Mouse (Mus musculus): ENCODE results near the gene Slc16a6. TPM values are rescaled to one million over a fixed set of nuclear protein-coding genes. Genes with fewer than 3 reads are reported as not detected.

The Slc16a6 gene
- polyA plus RNA-seq, 1 experiment, result 2.9 TPM

DNA sequence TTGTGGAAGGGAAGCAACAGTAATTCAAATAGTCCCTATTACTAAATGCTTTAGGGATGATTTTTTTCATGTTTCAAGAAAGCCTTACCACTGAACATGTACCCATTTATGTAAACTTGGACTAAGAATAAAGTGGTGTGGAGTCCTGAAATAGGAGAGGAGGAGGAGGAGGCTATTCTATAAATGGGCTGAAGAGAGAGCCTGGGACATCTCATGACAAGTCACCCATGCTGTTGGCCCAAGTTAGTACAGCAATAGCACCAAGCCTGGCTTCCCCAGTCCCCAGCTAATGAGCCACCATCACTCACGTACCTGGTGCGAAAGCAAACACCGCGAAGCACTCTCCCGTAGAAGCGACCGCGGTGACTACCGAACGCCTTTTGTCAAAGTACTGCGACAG, 15.2 kb downstream of the Slc16a6 start:
- WGBS, result 92% methylated on average over 11 of the region's 11 CpGs
- no peak for DNase-seq (ENCODE audit: low read depth, low spot score)

- DNase-seq (ENCODE audit: low read depth, low spot score), result no peak
- 94% methylated on average over 5 of the region's 5 CpGs for WGBS
Measured at GRCm38 (mm10) chr11:109456261-109456660, 17.1 kb downstream of the Slc16a6 start.

- 87% methylated on average over 11 of the region's 11 CpGs for WGBS
- DNase-seq (ENCODE audit: low read depth, low spot score), result no peak
Measured at GRCm38 (mm10) chr11:109451169-109451568, 22.2 kb downstream of the Slc16a6 start.

GRCm38 (mm10) chr11:109445438-109446035, 27.9 kb downstream of the Slc16a6 start:
- DNase-seq (ENCODE audit: low read depth, low spot score), result no peak
- 36% methylated on average over 13 of the region's 13 CpGs for WGBS

DNA sequence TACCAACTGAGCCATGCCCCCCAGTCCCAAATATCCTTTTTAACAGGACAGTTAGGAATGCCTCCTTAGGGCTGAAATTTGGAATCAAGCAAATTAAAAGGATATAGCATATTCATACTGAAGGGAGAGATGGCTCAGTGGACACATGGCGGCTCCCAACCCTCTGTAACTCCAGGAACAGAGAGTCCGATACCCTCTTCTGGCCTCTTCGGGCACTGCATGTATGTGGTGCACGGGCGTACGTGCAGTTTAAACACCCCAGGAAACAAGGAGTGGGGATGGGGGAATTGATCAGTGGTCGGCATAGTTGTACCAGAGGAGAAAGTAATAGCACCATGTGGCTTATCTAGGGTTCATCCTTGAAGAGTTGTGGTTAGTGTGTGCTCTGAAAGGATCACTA, 28.8 kb downstream of the Slc16a6 start:
- WGBS, result 57% methylated on average over 7 of the region's 7 CpGs

DNA sequence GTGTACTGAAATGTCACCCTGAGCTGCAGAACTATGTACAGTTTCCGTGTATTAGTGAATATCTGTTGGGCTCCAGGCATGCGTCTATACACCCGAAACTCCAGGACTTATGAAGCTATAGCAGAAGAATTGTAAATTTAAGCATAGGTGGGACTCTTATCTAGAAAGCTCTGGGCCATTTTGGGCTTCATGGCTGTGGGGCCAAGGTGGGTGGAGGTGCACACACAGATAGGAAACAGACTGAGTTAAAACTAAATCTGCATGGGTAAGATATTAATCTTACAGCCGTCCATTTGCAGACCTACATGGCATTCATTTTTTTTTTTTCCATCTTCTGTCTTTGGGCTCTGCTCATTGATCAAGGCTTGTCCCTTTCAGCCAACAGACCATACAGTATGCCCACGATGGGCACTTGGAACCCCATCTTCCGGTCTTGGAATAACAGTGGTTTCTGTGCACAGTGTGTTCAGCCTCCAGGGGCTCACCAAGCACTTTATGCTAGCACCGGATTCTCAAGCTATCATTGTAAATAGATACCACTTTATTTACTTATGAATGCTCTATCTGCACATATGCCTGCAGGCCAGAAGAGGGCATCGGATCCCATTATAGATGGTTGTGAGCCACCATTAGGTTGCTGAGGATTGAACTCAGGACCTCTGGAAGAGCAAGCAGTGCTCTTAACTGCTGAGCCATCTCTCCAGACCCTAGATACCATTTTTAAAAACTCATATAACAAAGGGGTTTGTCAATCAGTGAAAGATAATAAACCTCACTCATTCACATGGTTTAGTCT, 29.7 kb downstream of the Slc16a6 start:
- 91% methylated on average over 8 of the region's 8 CpGs for WGBS
- DNase-seq (ENCODE audit: low read depth, low spot score), result no peak

More for the DNA sequence above, 28.8 kb downstream of the Slc16a6 start:
- DNase-seq (ENCODE audit: low read depth, low spot score), result no peak

DNA sequence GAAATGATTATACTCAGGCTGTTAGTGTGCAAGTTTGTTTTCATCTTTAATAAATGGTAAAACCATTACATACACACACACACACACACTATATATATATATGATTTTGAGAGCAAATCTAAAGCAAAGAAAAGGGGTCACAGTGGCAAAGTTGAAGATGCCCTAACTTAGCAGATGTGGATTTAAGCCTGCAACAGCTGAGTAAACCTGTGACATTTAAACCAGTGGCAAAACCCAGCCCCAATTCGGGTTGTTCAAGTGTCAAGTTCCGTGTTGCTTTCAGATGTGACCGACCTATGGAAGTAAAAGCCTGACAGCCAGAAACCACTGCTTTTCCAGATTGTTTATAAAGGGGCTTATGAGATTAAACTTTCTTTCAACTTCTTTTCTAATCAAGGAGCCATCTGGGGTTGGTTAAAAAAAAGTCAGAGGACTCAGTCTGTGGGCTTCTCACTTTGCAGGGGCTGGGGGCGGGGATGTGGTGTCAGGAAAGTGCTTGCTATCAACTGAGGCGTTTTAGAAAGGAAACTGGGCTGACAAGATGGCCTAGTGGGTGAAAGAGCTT, 31.1 kb downstream of the Slc16a6 start:
- WGBS, result 70% methylated on average over 5 of the region's 5 CpGs
- DNase-seq (ENCODE audit: low read depth, low spot score), result no peak

DNA sequence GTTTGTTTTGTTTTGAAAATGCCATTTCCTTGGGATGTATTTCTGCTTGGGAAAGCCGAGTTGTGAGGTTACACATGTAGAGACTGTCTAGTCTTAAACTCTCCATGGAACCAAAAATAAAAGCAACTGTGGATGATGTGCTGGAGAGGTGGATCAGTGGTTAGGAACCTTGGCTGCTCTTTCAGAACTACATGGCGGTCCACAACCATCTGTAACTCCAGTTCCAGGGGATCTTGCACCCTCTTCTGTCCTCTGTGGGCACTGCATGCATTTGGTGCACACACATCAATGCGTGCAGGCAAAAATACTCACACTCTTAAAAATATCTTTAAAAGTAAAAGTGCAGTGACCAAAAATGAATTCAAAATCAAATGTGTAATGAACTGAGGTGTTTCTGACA, 32.3 kb downstream of the Slc16a6 start:
- WGBS, result 62% methylated on average over 3 of the region's 3 CpGs
- DNase-seq (ENCODE audit: low read depth, low spot score), result no peak

DNA sequence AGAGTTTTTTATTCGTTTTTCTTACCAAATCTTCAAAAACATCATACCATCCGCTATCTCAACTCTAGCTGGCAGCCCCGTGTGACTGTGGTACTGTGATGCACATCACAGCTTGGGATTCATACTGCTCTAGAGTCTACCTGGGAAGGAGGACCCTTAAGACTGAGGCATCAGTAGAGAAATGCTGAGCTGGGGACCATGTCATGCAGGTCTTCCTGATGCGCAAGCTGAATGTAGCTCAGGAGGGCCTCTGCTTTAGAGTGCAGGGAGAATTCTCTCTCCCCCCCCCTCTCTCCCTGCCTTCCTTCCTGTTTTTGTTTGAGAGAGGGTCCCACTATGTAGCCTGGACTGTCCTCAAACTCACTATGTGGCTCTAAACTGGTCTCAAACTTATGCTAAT, 32.8 kb downstream of the Slc16a6 start:
- WGBS, result 56% methylated on average over 4 of the region's 4 CpGs
- DNase-seq (ENCODE audit: low read depth, low spot score), result no peak

DNA sequence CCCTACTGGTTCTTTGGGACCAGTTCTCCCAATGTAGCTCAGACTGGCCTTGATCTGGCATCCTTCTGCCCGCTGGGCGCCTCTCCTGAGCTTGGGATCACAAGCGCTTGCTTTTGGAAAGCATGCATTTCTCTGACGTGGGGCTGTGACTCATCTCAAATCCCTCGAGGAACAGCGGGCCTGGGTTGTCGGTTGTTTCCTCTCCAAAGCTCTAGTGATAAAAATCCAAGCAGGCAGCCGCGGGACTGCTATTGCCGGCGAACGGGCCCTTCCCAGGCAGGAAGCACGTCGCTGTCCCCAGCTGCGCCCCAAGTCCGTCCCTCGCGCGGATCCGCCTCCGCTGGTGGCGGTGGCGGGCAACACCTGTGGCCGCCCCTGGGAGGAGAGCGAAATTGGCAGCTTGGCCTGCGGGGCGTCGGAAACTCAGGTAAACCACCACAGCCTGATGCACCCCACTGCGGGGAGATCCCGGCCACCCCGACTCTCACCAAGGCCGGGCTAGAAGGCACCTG, 33.5 kb downstream of the Slc16a6 start:
- DNase-seq (ENCODE audit: low read depth, low spot score), result no peak
- under 1% methylated on average over 32 of the region's 32 CpGs for WGBS

DNA sequence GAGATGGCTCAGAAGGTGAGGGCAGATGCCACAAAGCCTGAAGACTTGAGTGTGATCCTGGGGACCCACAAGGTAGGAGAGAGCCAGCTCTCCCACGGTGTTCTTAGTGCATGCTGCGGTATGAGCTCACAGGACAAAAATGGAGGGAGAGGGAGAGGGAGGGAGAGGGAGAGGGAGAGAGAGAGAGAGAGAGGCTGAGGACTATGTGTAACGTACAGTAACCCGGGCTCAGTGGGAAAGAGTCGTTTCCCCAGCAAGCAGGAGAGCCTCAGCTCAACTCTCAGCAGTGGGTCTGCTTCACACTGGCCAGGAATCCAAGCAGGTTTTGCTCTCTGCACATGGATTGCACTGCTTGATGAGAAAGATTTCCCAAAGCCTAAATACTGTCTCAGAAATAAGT, 34.2 kb downstream of the Slc16a6 start:
- DNase-seq (ENCODE audit: low read depth, low spot score), result no peak
- 21% methylated on average over 5 of the region's 5 CpGs for WGBS

GRCm38 (mm10) chr11:109436889-109437288, 36.5 kb downstream of the Slc16a6 start:
- WGBS, result 80% methylated on average over 8 of the region's 8 CpGs
- DNase-seq (ENCODE audit: low read depth, low spot score), result no peak

DNA sequence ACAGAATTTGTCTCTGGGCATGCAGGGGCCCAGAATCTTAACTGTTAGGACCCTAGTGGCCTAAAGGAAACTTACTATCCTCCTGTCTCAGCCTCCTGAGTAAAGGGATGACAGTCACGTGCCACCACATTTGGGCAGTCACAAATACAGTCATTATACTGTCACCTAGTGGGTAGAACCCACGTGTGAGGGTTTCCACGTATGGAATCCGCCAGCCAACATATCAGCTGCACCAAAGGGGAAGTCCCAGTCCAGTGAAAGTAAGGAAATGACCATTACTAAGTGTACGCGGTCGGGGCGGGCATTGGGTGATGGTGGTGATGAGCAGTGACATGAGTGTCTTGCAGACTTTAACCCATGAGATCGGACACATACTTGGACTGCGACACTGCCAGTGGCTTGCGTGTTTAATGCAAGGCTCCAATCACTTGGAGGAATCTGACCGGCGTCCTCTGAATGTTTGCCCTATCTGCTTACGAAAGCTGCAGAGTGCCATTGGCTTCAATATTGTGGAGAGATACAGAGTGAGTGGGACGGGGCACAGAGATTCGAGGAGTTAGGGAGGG, 39.1 kb downstream of the Slc16a6 start:
- WGBS, result 85% methylated on average over 16 of the region's 16 CpGs
- DNase-seq (ENCODE audit: low read depth, low spot score), result no peak

- 96% methylated on average over 5 of the region's 5 CpGs for WGBS
- no peak for DNase-seq (ENCODE audit: low read depth, low spot score)
Measured at GRCm38 (mm10) chr11:109427353-109427752, 46.0 kb downstream of the Slc16a6 start.

DNA sequence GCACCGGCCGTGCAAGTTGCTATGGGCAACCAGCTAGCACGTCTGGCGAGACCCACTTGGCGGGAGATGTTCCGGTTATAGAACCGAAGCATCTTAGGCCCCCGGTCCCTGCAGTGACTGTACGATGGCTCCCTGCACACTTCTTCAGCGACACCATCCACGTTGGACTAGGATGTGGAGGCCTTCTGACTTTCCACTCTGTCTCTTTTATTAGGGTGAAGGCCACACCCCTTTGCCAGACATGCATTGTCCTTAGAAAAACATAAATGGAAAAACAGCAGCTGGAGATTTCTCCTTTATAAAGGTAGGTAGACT, 47.2 kb downstream of the Slc16a6 start:
- no peak for DNase-seq (ENCODE audit: low read depth, low spot score)
- WGBS, result under 1% methylated on average over 11 of the region's 11 CpGs

DNA sequence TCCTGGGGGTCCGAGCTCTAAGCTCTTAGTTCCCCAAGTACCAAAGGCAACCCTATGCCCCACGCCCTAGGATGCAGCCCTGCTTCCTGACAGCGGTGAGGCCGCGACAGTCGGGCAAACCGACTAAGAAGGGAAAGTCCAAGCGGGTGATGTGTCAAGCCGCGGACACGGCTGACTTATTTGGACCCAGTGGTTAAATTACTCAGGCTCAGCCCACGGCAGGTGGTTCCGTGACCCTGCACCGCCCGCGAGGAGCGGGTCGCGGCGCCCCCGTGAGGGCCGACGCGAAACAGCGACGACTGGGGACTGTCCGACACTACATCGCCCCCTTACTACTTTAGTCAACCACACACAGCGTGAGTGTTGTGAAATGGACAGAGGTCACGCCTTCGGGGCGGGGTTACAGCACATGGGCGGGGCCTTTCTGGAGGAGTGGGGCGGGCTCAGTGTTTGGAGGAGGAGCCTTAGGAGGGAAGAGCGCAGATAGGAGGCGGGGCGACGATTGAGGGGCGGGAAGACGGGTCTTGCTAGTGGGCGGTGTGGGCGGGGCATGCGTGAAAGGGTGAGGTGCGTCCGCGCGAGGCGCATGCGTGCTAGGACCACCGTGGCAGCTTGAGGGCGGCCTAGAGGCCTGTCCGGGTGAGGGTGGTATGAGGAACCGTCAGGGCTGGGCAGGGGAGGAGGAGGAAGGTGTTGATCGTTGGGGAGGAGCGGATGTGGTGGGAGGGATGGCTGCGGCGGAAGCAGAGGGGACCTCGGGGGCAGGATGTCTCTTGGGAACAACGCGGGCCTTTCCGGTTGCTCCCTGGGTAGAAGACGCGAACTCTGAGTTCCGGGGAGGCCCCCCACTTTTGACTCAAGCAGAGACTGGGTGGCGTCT, 47.8 kb downstream of the Slc16a6 start, which contains the start of gene Amz2:
TSS of gene Amz2 (plus strand) at position 555 of the 880 bp plus-strand sequence.
- under 1% methylated on average over 65 of the region's 65 CpGs for WGBS
- DNase-seq (ENCODE audit: low read depth, low spot score), result peak; percentile 96

GRCm38 (mm10) chr11:109423294-109423693, 50.1 kb downstream of the Slc16a6 start:
- DNase-seq (ENCODE audit: low read depth, low spot score), result no peak
- WGBS, result 31% methylated on average over 1 of the region's 1 CpGs

DNA sequence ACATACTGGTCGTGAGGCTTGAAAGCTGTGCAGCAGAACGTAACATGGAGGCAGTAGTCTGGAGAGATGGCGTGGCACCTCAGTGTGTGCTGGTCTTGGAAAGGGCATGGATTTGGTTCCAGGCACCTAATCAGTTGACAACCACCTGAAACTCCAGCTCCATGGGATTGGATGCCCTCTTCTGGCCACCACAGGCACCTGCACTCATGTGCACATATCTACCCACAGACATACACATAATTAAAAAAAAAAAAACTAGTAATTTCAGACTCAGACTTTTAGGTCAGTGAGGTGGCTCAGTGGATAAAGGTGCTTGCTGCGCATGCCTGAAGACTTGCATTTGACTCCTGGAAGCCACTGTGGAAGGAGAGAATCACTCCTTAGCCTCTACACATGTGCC, 51.1 kb downstream of the Slc16a6 start:
- 99% methylated on average over 4 of the region's 4 CpGs for WGBS
- DNase-seq (ENCODE audit: low read depth, low spot score), result no peak

- 71% methylated on average over 5 of the region's 5 CpGs for WGBS
- no peak for DNase-seq (ENCODE audit: low read depth, low spot score)
Measured at GRCm38 (mm10) chr11:109421205-109421604, 52.2 kb downstream of the Slc16a6 start.

- no peak for DNase-seq (ENCODE audit: low read depth, low spot score)
- 86% methylated on average over 14 of the region's 14 CpGs for WGBS
Measured at GRCm38 (mm10) chr11:109420567-109420962, 52.8 kb downstream of the Slc16a6 start.

All from large intestine, adult 2 months (tissue).